Mouse (Mus musculus): ENCODE measurements around the gene Rnf141. TPM values are rescaled to one million over a fixed set of nuclear protein-coding genes. Genes with fewer than 3 reads are reported as not detected.

The Rnf141 gene
- total RNA-seq (2021): 10 to 100 TPM; 51.9 to 57.6 TPM

DNA sequence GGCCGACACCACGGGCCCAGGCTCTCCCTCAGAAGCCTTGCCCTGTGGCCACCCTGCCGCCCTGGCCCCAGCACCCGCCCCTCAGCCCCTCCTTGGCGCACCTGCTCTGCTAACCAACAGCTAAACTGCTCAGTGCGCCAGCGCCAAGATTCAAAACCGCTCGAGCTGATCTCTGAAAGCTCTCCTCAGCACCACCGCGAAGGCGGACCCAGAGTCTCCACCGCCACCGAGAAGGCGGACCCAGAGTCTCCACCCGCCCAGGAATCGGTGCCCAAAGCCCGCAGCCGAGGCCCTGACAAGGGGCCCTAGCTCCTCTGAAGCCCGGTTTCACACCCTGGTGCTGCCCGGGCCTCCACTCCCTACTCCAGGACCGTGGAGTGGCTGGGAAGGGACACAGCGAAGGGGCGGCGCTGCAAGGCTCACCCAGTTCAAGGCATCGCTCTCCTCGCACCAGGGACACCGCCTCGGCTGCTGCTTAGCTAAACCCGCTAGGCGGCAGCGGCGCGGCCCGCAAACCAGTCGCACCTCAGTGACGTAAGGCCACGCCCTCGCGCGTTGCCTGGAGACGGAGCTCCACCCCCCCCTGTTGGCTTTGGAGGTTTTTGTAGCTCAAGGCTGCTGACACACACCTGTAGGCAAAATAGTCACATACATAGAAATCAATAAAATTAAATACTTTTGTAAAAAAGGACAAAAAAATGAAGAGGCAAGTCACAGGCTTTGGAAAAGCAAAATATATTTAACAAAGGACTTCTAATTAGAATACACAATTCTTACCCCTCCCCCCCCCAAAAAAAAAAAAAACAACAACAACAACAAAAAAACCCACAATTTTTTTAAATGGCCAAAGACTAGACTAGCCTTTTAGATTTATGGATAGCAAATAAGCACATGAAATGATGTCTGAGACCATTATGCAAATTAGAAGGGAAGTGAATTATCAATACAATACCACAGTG lies at the start of gene Rnf141:
Gene Rnf141, minus strand, starts transcription at position 542 of the 959 bp plus-strand sequence.
- DNase-seq: peak; percentile 94

DNA sequence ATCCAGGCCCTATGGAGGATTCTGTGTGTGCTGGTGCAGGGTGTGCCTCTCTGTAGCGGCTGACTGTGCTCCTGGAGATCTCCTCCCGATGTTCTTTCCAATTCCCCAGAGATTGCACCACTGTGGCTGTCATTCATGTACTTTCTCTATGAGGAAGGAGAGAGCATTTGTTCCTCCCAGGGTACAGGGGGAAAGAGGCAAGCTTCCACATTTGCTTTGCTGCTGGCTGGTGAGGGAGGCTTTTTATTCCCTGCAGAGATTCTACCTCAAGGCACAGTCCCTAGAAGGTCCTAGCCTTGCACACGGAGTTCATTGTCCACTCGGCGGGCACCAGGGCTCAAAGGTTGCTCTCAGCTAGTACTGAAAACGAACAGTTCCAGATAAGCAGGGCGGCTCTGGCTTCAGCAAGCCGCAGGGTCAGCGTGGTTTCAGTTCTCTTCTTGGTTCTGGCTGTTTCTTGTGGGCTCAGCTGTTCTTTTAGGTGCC lies 47.3 kb upstream of the Rnf141 start:
- DNase-seq: peak; percentile 58

DNA sequence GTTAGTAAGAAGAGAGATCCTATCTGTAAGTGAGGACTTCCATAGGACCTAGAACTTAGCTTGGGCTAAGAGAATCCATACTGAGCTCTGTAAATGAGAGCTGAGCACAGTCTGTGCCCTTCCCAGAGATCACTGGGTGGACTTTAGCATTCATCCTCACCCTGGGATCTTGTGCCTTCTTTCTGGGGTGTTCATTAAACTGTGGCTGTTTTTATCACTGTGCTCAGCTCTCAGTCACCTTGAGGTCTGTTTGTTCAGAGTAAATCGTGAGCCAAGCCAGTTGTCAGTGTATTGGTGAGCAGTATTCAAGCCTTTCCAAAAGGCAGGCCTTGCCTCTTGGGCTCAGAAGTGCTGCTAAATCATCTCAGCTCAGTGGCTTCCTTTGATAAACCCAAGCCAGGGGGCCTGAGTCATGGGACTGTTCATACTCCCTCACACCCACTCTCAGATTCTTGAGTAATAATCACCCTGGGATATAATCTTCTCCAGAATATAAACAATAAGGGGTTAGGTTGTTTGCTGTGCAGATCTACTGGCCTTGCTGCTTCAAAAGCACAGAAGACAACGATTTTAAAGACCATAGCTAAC lies 37.6 kb upstream of the Rnf141 start:
- no peak for DNase-seq

DNA sequence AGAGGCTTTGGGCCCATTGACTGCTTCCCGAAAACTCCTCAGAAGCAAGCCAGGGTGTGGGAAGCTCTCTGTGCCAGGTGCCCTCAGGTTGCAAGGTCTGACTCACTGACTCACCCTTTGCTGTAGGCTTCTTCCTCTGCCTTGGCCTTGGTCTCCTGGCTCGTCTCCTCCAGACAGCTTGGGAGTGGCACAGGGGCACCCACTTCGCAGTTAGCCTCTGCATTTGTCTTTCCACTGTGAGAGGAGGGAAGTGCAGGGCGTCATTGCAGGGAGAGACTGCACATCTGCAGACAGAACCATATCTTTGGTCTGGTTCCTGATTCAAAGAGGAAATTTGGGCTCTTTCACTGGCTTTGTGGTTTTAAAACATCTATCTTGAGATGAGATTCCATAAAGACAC lies 33.8 kb upstream of the Rnf141 start:
- no peak for DNase-seq

- DNase-seq: no peak
Observed at GRCm38 (mm10) chr7:110876965-110877364, 32.7 kb upstream of the Rnf141 start.

- DNase-seq: no peak
Observed at GRCm38 (mm10) chr7:110868807-110869206, 24.6 kb upstream of the Rnf141 start.

DNA sequence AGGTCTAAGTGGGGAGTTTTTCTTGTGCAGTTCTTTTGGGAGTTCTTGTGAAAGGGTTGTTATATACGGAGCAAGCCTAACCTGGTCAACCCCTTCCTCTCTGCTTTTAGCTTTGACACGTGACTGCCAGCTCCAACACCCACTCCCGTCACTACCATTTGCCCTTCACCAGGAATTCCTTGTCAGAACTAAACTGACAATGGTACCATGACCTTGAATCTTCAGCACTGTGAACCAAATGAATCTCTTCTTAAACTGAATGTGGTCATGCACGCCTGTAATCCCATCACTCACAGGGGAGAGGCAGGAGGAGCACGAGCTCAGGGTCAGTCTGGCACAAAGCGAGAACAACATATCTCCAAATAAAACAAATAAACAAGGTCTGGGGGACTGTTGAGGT lies 22.9 kb upstream of the Rnf141 start:
- no peak for DNase-seq

DNA sequence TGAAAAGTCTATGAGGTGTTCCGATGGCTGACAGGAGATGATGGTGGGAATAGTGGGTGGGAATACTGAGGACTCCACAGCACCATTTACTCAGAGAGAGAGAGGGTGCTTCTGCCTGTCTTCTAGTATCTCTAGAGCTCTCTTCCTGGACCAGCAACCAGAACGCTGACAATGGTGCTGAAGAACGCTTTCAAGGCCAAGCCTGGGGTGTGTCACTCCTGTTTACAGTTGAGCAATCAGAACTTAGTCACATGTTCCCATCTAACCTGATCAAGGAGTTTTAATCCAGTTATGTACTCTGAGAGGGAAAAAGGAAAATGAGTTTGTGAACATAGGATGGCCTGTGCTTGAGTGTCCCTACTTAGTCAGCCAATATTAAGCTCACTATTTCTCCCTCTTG lies 21.8 kb upstream of the Rnf141 start:
- no peak for DNase-seq

DNA sequence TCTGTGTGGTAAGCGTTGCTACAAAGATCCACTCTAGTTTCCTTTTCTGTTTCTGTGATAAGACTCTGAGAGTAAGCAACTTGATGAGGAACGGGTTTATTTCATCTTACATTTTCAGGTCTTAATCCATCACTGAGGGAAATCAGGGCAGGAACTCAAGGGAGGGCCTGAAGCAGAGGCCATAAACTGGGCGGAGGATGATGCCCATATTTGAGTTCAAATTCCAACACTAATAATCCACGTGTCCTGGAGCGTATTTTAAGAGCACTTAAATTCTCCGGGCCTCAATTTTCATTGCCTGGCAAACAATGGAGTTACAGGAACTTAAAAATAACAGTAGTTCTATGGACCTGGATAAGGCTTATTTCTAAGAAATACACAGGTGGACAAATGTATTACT lies 21.3 kb upstream of the Rnf141 start:
- DNase-seq: no peak

DNA sequence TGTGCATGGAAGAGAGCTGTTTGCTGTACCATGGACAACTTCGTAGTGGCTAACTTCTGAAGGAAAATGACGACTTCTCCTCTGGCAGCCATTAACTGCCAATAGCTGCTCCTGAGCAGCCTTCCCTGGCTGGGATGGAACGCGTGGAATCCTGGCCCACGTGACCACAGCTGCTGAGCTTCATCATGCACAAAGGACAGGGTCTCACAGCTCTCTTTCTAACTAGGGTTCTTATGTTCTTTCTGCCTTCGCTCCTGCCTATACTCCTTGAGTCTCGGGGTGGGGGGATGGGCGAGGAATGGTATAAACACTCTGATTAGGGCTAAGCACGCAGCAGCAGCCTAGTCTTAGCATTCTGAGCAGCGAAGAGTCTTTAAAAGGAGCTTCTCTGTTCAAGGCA lies 20.8 kb upstream of the Rnf141 start:
- DNase-seq: peak; percentile 25

DNA sequence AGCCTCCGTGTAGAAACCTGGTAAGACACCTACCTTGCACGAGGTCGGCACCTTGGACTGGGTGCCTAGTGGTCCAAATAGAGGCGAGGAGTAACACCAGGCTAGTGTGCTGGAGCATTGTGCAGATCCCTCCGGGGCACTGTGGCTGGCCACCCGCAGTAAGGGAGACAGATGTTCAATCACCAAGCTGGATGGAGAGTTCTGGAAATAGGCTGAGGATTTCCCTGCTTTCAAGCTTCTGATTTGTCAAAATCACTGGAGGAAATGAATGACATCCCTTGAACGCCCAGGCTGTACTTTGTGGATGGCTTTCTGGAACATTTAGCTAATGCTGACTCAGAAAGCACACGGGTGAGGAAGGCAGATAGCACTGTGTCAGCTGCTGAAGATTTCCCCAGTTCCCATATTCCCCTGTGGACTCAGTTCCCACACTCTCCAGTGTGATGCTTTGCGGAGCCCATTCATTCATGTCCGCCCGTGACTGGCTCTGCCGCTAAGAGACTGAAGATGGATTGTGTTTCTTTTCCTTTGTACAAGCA lies 18.6 kb upstream of the Rnf141 start, which contains the start of gene Lyve1:
Gene Lyve1, minus strand, starts transcription at position 489 of the 539 bp plus-strand sequence.
- no peak for DNase-seq

DNA sequence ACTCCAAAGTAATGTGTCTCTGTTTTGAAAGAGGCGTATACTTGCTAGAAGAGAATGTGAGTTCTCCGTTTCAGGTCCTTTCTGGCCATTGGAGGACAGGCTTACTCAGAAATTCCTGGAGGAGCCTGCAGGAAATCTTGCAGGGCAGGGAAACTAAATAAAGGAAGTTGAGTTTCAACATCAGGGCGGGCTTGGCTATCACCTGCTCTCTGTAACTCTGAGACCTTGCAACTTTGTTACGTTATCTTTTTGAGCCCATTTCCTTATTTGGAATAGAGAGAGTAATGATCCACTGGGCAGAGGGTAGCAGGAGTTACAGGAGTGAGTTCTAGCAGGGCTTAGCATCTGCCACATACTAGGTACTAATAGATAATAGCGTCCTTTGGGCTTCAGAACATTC lies 15.9 kb upstream of the Rnf141 start:
- DNase-seq: no peak

DNA sequence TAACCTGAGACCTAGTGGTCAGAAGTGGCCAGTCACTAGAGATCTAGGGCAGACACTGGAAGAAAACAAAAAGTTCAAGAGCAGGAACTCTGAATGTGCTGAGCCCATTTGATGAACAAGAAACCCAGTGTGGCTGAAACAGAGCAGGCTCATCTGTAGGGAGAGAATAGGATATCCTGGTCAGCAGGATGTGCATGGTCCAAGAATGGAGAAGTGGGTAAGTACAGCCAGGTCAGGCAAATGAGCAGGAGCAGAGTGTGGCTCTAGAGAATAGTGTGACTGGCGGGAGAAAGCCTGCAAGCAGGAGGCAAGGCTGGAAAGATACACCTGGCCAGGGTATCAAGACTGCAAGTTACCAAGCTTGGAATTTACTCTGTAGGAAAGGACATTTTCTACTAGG lies 11.3 kb upstream of the Rnf141 start:
- DNase-seq: no peak

- DNase-seq: peak; percentile 42
Observed at GRCm38 (mm10) chr7:110854927-110855546, 10.8 kb upstream of the Rnf141 start.

- no peak for DNase-seq
Observed at GRCm38 (mm10) chr7:110854519-110854918, 10.3 kb upstream of the Rnf141 start.

- DNase-seq: no peak
Observed at GRCm38 (mm10) chr7:110853611-110854010, 9.4 kb upstream of the Rnf141 start.

- no peak for DNase-seq
Observed at GRCm38 (mm10) chr7:110851541-110852203, 7.4 kb upstream of the Rnf141 start.

DNA sequence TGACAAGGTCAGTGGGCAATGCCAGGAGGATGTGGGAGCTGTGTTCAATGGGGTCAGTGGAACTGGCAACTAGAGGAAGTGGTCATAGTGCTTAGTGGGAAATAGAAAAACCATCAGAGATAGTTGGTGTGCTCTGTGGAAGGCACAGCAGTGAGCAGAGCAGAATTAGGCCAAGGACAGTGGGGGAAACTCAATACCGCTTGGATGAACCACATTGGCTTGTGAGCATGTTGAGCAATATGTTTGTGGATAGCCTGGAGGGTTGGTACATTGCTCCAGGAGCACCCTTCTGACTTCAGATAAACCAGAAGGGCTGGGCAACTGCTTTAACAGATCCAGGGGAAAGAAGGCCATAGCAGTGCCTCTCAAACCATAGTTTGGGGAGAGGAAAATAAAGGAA lies 4.1 kb upstream of the Rnf141 start:
- DNase-seq: no peak

- DNase-seq: no peak
Observed at GRCm38 (mm10) chr7:110847321-110847720, 3.1 kb upstream of the Rnf141 start.

- no peak for DNase-seq
Observed at GRCm38 (mm10) chr7:110840332-110840731, 3.9 kb downstream of the Rnf141 start.

DNA sequence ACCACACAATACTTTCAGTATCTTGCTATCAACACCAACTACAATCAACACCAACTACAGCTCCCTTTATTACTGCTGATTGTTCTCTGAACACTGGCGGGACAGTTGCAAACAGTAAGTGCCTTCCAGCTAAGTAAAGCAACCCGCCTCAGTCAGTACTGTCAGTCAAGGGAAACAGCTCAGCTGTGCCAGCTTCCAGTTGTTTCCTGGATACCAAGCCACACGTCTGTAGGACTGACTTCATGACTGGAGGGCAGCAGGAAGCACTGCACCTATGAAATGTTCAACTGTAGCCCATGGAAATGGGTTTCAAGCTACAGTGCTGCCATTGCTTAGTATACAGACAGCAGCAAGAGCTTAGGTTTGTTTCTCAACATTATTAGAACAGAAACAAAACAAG lies 9.7 kb downstream of the Rnf141 start:
- no peak for DNase-seq

DNA sequence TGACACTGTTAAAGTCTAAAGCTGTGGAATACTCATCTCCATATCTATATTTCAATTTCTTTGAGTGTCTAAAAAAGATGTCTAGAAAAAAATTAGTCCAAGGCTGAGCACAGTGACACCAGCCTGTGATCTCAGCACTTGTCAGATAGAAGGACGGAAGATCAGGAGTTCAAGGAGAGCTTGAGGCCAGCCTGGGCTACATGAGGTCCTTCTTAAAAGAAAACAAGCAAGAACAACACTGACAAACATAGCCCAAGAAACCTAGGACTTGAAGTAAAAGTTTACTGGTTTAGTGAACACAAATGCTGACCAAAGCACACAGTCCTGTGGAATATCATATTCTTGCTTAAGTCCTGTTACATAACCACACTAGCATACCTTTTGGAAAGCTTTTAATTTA lies 10.2 kb downstream of the Rnf141 start:
- no peak for DNase-seq
